Mouse (Mus musculus) forebrain, embryonic 12.5 days (tissue): ENCODE measurements around the gene Gdnf. TPM values are rescaled to one million over a fixed set of nuclear protein-coding genes. Genes with fewer than 3 reads are reported as not detected.

Source experiments
- ATAC-seq: fragments of 200-750 bp; cut with Nextera tagmentation; 2 replicates; pipeline ENCODE4 v1.8.0; 2017; ENCODE audit warnings: moderate TSS enrichment; ENCODE audit not compliant: low FRiP score
- H3K27ac ChIP-seq: fragments of 300-500 bp; sonication (generic); 2 replicates; pipeline ENCODE4 v1.5.1; 2016; ENCODE audit warnings: mild to moderate bottlenecking
- H3K27me3 ChIP-seq: fragments of 300-500 bp; sonication (generic); 2 replicates; pipeline ENCODE4 v1.6.1; 2016; ENCODE audit warnings: mild to moderate bottlenecking
- H3K36me3 ChIP-seq: fragments of 300-500 bp; sonication (generic); replicated peaks from 2 replicates; pipeline ENCODE4 v1.6.1; 2016; ENCODE audit warnings: mild to moderate bottlenecking
- H3K4me1 ChIP-seq: fragments of 300-500 bp; sonication (generic); 2 replicates; pipeline ENCODE4 v1.6.1; 2016
- H3K4me2 ChIP-seq: fragments of 300-500 bp; sonication (generic); 2 replicates; pipeline ENCODE4 v1.6.1; 2016; ENCODE audit warnings: mild to moderate bottlenecking, moderate library complexity
- H3K4me3 ChIP-seq: fragments of 300-500 bp; sonication (generic); replicated peaks from 2 replicates; pipeline ENCODE4 v1.5.1; 2016; ENCODE audit warnings: mild to moderate bottlenecking
- H3K9ac ChIP-seq: fragments of 300-500 bp; sonication (generic); 2 replicates; pipeline ENCODE4 v1.6.1; 2016; ENCODE audit warnings: mild to moderate bottlenecking
- H3K9me3 ChIP-seq: fragments of 300-500 bp; sonication (generic); 2 replicates; pipeline ENCODE4 v1.6.1; 2016
- WGBS: fragments of 180-500 bp; shearing (Covaris S2); methylation state at CpG from one replicate; pipeline ENCODE4 v1.1.7; 2016; 5-methylcytosine and 5-hydroxymethylcytosine counted together
- polyA plus RNA-seq: library from polyadenylated mRNA; unstranded; fragments of >200 nt; fragmentation: Nextera tagmentation; extraction: Ambion mirVana; gene quantifications from 2 replicates; pipeline ENCODE4 v1.2.1, GENCODE M21; 2016

Gene Gdnf
- 0.14 and 0.28 TPM in 2 replicates for polyA plus RNA-seq

DNA sequence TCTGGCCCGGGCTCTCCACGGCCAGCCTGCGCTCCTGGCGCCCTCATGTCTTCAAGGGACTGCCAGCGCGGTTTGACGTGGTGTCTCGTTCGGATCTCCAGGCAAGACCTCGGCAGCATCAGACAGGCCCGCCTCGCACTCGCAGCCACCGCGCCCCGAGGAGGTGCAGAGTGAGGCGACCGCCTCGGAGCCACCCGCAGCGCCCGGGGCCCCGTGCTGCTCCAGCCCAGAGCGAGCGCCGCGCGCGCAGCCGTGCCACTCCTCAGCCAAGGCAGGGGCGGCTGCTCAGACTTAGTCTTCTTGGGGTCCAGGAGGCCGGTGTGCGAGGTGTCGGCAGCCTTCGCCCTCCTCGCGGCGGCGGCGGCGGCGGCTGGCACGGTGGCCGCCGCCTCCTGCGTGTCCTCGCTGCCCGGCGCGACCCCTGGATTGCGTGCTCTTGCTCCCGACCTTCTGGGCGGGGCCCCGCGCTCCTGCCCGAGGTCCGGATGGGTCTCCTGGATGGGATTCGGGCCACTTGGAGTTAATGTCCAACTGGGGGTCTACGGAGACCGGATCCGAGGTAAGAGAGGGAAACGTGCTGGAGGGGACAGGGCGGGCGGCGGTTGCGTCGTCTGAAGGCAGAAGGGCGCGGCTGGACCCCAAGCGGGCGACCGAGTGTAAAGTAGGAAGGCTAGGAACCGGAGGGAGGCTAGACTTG is at the start of gene Gdnf:
TSS of gene Gdnf (plus strand) at position 291 of the 697 bp plus-strand sequence.
- Histone ChIP-seq H3K4me1 (peaks cover 43% of the 10 kb centered on the region), H3K9me3 (no peaks in the 10 kb centered on the region), H3K36me3 (no peaks in the 10 kb centered on the region), H3K4me3 (peak within 1 kb of the TSS; percentile 51), H3K27ac (no peak within 1 kb of the TSS), H3K27me3 (peaks cover 95% of the 10 kb centered on the region), H3K4me2 (peak within 1 kb of the TSS; percentile 92), H3K9ac (peak within 1 kb of the TSS; percentile 42; the same call in 1 of the 2 replicates)
- WGBS: under 1% methylated on average over 65 of the region's 73 CpGs
- peak; percentile 63 for ATAC-seq

DNA sequence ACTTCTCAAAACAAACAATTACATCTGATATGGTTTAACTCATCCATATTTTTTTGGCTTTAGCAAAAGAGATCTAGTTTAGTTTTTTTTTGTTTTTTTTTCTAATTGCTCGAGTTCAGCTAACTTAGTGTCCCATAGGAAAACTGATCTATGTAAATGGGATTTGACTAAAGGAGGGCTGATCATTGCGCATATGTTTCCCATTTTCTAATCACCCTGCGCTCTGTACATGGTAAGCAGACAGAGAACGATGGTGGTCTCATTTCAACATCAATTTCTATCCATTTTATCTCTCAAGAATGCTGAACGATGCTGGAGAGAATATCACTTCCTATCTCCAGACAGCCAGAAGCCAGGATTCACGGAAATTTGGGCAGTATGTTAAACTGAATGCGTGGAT is 43.5 kb upstream of the Gdnf start:
- no peak for ATAC-seq
- no peaks in the 10 kb centered on the region for H3K36me3 ChIP-seq
- H3K4me1 ChIP-seq: no peaks in the 10 kb centered on the region
- H3K27ac ChIP-seq: no peak overlapping the region
- no peaks in the 10 kb centered on the region for H3K9me3 ChIP-seq
- no peaks in the 10 kb centered on the region for H3K27me3 ChIP-seq
- 92% methylated on average over 7 of the region's 7 CpGs for WGBS
- no peak overlapping the region for H3K4me3 ChIP-seq
- H3K4me2 ChIP-seq: no peak overlapping the region
- no peak overlapping the region for H3K9ac ChIP-seq

DNA sequence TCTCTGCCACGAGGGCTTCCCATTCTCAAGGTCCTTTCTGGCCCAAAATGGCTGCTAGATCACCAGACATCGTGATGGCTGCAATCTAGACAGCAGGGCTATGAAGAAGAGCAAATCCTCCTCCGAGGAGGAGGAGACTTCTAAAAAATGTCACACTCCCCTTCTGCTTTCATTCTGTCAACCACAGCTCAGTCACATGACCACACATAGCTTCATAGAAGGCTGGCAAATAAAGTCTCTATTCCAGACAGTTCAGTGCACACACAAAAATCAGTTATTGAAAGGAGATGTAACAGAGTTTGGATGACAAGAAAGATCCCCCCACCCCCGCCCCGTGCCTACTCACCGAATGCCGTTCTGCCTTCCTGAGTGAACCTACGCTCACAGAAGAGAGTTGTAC is 37.7 kb upstream of the Gdnf start:
- no peaks in the 10 kb centered on the region for H3K4me1 ChIP-seq
- 78% methylated on average over 8 of the region's 8 CpGs for WGBS
- no peak overlapping the region for H3K9ac ChIP-seq
- no peaks in the 10 kb centered on the region for H3K27me3 ChIP-seq
- H3K9me3 ChIP-seq: no peaks in the 10 kb centered on the region
- H3K4me3 ChIP-seq: no peak overlapping the region
- no peak for ATAC-seq
- H3K36me3 ChIP-seq: no peaks in the 10 kb centered on the region
- H3K27ac ChIP-seq: no peak overlapping the region
- no peak overlapping the region for H3K4me2 ChIP-seq

DNA sequence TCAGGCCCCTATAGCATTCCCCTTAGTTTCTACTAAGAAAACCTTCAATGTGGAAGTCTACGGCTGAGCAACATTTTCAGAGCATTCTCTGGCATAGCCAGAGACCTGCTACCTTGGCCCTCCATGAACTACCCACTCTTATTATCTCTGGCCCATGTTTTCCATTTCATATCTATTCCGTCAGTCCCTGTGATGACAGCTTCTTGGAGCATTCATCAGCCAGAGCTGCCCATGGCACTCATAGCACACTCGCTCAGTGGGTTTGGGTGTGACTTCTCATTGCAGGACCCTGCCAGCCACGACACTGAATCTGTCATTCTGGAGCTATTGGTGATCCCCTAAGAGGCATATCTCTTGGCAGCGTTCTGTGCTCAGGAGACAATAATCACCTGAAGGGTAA is 29.1 kb upstream of the Gdnf start:
- H3K4me2 ChIP-seq: no peak overlapping the region
- no peak overlapping the region for H3K9ac ChIP-seq
- no peaks in the 10 kb centered on the region for H3K36me3 ChIP-seq
- WGBS: 92% methylated on average over 5 of the region's 5 CpGs
- no peaks in the 10 kb centered on the region for H3K9me3 ChIP-seq
- H3K27ac ChIP-seq: no peak overlapping the region
- ATAC-seq: no peak
- H3K4me1 ChIP-seq: no peaks in the 10 kb centered on the region
- H3K27me3 ChIP-seq: no peaks in the 10 kb centered on the region
- H3K4me3 ChIP-seq: no peak overlapping the region

DNA sequence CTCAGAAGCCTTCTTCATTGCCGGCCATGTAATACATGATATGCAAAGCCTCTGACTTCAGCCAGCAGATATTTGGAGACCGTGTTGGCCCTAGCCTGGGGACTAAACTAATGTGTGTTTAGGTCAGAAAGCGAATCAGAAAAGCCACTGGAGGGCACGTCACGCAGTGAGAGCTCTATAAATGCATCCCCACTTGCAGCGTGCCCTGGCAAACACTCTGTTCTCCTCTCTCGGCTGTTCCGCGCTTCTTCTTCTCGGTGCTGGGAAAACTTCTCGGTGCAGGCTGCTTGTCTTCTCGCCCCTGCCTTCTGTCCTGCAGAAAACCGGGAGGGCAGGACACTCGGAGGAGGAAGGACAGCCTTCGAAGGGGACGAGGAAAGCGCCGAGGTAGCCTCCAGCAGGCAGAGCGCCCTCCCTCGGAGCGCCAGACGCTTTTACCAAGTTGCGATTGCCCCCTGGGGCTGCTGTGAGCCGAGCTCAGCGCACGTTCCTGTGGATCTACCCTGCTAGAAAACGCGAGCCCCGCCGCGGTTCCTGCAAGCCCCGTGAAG is 730 bp upstream of the Gdnf start:
- 0 out of 2 replicates have a peak overlapping the region, but pooled peaks have one; percentile 42 for H3K9ac ChIP-seq
- no peak overlapping the region for H3K27ac ChIP-seq
- under 1% methylated on average over 31 of the region's 32 CpGs for WGBS
- no peaks in the 10 kb centered on the region for H3K9me3 ChIP-seq
- peak overlapping the region; percentile 92 for H3K4me2 ChIP-seq
- ATAC-seq: 0 out of 2 replicates have a peak, but pooled peaks have one; percentile 10
- H3K4me1 ChIP-seq: peaks cover 35% of the 10 kb centered on the region
- H3K4me3 ChIP-seq: peak overlapping the region; percentile 51
- H3K27me3 ChIP-seq: peaks cover 87% of the 10 kb centered on the region
- no peaks in the 10 kb centered on the region for H3K36me3 ChIP-seq

DNA sequence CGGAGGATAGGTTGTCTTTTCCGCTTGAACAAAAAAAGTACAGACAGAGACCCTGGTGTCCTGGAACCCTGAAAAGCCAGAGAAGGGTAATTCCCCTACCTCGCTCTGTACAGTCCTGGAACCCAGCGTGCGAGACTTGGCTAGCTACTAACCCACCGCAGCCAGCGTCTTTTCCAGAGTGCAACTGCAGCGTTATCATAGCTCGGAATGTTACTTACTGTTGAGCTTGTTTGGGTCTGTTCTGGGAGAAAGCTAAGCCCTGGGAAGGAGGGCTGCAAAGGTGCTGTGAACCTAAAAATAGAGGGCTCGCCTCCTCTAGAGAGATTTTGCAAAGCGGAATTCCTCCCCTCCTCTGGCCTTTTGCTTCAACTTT is 593 bp downstream of the Gdnf start:
- no peak for ATAC-seq
- peaks cover 45% of the 10 kb centered on the region for H3K4me1 ChIP-seq
- H3K27ac ChIP-seq: no peak overlapping the region

DNA sequence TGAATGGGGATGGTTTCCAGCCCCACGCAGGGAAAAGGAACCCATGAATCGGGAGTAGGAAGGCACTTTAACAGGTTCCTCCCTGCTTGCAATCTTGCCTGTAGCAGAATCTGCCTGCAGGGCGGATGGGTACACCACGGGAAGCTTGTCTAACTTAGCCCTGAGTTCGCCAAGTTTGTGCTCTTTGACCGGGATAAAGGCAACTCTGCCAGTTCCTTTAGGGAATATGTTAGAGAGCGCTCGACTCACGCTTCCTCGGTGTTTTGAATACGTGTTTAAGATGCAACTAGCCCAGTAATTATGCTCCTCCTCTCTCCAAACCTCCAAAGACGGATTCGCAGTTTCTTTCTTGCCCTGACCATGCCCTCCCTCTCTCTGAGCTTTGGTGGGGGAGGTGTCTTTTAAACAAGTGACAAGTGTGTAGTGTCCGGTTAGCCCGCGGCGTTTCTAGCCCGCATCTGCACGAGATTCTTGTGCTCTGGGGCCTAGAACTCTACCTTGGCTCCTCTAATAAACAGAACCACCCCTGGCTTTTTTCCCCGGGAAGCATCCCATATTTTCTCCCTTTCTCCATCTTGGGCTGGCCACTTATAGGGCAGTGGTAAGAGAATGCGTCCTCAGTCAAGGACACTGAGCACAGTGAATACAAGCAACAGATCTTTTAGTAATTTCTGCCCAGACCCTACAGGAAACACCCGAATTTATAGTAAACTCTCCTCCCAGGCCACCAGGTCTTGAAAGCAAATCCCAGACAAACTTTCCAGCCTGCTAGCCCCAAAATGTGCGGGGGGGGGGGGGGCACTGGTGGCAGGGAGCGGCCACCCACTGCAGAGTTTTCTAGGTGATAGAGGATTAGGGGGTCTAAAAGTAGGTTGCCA is 1.4 kb downstream of the Gdnf start:
- H3K4me3 ChIP-seq: no peak overlapping the region; the same call in 1 of the 2 replicates
- no peaks in the 10 kb centered on the region for H3K36me3 ChIP-seq
- H3K9me3 ChIP-seq: no peaks in the 10 kb centered on the region
- no peak for ATAC-seq
- peaks cover 45% of the 10 kb centered on the region for H3K4me1 ChIP-seq
- H3K4me2 ChIP-seq: peak overlapping the region; percentile 92; the same call in 1 of the 2 replicates
- H3K27me3 ChIP-seq: peaks cover 99% of the 10 kb centered on the region
- 2% methylated on average over 24 of the region's 24 CpGs for WGBS
- no peak overlapping the region for H3K9ac ChIP-seq
- no peak overlapping the region for H3K27ac ChIP-seq

More for the DNA sequence above, 593 bp downstream of the Gdnf start:
- peak overlapping the region; percentile 92 for H3K4me2 ChIP-seq
- H3K9ac ChIP-seq: no peak overlapping the region
- peak overlapping the region; percentile 51 for H3K4me3 ChIP-seq
- H3K36me3 ChIP-seq: no peaks in the 10 kb centered on the region
- 1% methylated on average over 11 of the region's 11 CpGs for WGBS
- peaks cover 98% of the 10 kb centered on the region for H3K27me3 ChIP-seq
- H3K9me3 ChIP-seq: no peaks in the 10 kb centered on the region

DNA sequence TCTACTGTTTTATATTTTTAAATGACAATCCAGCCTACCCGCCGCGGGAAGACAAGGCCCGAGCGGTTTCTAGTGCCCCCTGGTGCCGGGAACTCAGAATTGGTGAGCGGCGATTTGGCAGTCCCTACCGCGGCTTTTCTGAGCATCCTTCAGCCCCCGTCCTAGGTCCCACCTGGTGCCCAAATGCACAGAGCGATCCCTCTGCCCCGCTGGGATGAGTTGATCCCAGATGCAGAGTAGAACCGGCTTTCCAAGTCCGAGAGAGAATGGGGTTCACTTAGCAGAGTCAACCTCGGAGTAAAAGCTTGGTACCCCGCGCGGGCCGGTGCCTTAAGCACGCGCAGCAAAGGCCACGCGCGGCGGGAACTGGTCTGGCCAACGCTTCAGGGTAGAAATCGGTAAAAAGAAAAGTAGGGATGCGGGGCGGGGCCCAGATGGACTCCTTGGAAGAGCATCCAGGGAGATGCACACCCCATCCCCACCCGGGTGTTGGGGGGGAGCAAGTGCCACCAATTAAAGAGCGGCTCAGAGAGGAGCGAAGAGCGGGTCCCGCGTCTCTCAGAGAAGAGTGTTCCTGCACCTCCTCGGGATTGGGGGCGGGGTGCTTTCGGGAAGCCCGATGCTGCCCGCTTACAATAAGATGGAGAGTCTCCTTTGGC is 2.4 kb downstream of the Gdnf start:
- peak; percentile 73 for ATAC-seq
- Histone ChIP-seq H3K4me3 (peak overlapping the region; percentile 41), H3K27me3 (peaks cover 99% of the 10 kb centered on the region), H3K9ac (peak overlapping the region; percentile 40), H3K36me3 (no peaks in the 10 kb centered on the region), H3K4me1 (peaks cover 45% of the 10 kb centered on the region), H3K27ac (no peak overlapping the region), H3K4me2 (peak overlapping the region; percentile 72), H3K9me3 (no peaks in the 10 kb centered on the region)
- under 1% methylated on average over 41 of the region's 41 CpGs for WGBS

DNA sequence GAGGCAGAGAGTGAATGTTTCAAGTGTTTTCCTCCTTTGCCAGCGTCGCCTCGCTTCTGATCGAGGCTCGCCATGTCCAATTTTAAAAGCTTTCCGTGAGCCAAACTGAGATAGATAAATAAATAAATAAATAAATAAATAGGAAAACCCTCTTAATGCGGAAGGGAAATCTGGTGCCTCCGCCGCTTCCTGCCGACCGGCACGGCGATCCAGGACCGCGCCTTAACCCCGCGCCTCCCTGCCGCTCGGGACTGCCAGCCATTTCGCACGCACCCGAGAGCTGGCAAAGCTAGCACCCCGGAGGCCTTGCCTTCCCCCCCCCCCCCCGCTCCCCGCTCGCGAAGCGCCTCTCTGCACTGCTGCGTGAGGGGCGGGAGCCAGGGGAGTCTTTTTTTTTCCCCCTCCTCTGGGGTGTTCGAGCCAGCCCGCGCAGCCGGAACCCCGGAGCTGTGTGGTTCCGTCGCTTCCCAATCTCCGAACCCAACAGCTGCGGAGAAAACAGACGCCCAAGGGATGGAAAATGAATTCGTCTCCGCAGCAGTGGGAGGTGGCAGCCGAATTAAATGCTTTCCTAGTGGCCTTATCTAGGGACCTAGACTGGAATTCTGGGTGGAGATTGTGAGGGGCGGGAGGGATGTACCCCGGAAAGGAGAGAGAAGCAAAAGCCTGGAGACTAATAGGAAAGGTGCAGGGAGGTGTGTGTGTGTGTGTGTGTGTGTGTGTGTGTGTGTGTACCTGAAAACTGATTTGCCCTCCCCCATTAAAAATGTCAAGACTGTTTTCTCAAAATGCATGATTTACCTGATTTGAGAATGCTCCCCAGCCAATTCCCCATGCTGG is 3.1 kb downstream of the Gdnf start:
- Histone ChIP-seq H3K9ac (peak overlapping the region; percentile 47), H3K27ac (no peak overlapping the region), H3K4me2 (peak overlapping the region; percentile 72), H3K4me1 (peaks cover 45% of the 10 kb centered on the region), H3K27me3 (peaks cover 98% of the 10 kb centered on the region), H3K4me3 (peak overlapping the region; percentile 41), H3K9me3 (no peaks in the 10 kb centered on the region), H3K36me3 (no peaks in the 10 kb centered on the region)
- WGBS: under 1% methylated on average over 40 of the region's 45 CpGs
- peak; percentile 31; the same call in 1 of the 2 replicates for ATAC-seq

DNA sequence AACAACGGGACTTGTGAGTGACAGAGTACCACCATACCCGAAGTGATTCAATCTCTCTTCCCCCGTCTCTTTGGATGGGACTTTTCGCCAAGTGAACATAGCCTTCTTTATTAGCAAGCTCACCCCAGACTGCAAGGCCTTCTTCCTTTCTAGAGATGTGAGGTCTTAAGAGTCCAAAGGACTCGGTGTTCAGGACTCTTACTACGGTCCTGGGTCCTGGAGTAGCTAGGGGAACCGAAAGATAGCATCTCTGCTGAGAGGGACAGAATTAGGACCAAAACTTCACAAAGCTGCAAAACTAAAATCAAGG is 3.7 kb downstream of the Gdnf start:
- Histone ChIP-seq H3K36me3 (no peaks in the 10 kb centered on the region), H3K27ac (no peak overlapping the region), H3K9ac (no peak overlapping the region), H3K4me2 (peak overlapping the region; percentile 72; the same call in 1 of the 2 replicates), H3K27me3 (peaks cover 97% of the 10 kb centered on the region), H3K4me1 (peaks cover 45% of the 10 kb centered on the region), H3K9me3 (no peaks in the 10 kb centered on the region), H3K4me3 (no peak overlapping the region)
- no peak for ATAC-seq
- WGBS: 2% methylated on average over 7 of the region's 7 CpGs

DNA sequence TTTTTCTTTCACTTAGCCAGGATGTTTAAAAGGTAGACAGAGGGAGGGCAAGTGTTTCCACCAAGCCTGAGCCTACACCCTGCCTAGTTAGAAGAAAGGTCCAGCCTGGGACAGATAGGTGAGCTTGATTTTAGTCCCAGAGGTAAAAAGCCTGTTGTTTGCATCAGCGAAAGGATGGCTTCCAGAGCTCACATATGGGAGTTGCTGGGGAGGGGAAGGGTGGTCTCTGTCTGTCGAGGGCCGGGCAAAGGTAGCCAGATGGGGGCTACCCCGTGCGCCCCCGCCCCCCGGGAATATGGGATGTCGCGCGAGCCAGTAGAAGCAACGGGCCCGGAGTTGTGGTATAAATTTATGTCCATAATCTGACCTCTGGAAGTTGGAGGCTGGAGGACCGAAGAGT is 4.3 kb downstream of the Gdnf start:
- no peaks in the 10 kb centered on the region for H3K36me3 ChIP-seq
- no peak for ATAC-seq
- H3K4me2 ChIP-seq: peak overlapping the region; percentile 52
- H3K4me1 ChIP-seq: peaks cover 42% of the 10 kb centered on the region
- no peaks in the 10 kb centered on the region for H3K9me3 ChIP-seq
- no peak overlapping the region for H3K27ac ChIP-seq
- peaks cover 96% of the 10 kb centered on the region for H3K27me3 ChIP-seq
- under 1% methylated on average over 13 of the region's 13 CpGs for WGBS
- peak overlapping the region; percentile 32 for H3K4me3 ChIP-seq
- no peak overlapping the region for H3K9ac ChIP-seq
